Mouse (Mus musculus) megakaryocyte progenitor cell, adult 5-6 weeks (primary cell): ENCODE results near the gene Frmd7. TPM values are rescaled to one million over a fixed set of nuclear protein-coding genes. Genes with fewer than 3 reads are reported as not detected.
A peak's percentile ranks its signal among the peaks of the same experiment; 100 is the strongest.

Source experiments
- ATAC-seq: replicated peaks from 2 replicates; pipeline ENCODE4 v1.8.0; 2016; ENCODE audit warnings: mild to moderate bottlenecking, moderate TSS enrichment, inconsistent platforms; ENCODE audit not compliant: poor library complexity
- total RNA-seq, 2 experiments: library from RNA; stranded (forward) in 1 of 2; stranded (reverse) in 1 of 2; fragments of 157-497, 149-512 nt in 1 of 2; fragments of 200-1000 nt in 1 of 2; gene quantifications; 2 replicates each; pipeline versions ENCODE4 v1.2.3 to v1.2.4; 2015 to 2017

Gene Frmd7
- total RNA-seq (2015) = not detected in 2 replicates
- total RNA-seq (2017) = not detected in 2 replicates

DNA sequence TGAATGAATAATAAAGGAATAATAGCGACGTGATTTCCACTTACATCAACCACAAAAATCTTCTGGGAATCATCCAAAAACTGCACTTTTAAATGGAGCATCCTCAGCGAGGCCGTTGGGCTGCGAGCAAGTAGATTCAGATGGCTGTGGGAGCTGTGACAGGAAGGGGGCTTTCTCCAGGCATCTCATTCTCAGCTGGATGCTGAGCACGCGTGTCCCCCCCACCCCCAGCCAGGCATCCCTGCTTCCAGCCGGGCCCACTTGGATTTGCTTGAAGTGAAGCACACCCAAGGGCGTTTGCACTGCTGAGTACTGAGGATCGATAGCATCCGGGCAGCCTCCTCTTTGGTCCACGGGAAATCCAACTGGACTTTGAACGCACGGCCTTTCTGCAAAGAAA is at the start of gene Frmd7:
TSS of gene Frmd7 (minus strand) at position 101 of the 400 bp plus-strand sequence.
- no peak for ATAC-seq

DNA sequence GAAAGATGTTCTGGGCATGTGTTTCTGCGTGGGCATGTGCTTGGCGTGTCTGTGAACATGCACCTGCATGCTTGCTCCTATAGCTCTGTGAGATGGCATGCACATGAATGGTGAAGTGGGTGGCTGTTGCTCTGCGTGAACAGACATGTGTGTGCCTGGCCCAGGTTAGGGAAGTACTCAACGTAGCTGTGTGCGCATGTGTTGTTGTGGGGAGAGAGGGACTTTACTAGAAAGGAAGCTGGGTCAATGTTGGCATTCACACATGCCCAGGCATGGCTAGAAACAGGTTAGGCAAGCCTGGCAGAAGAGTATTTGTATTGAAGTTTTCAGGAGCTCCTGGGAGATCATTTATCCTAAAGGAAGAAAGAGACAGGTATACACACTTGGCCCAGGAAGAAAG is 48.8 kb upstream of the Frmd7 start:
- ATAC-seq = no peak

DNA sequence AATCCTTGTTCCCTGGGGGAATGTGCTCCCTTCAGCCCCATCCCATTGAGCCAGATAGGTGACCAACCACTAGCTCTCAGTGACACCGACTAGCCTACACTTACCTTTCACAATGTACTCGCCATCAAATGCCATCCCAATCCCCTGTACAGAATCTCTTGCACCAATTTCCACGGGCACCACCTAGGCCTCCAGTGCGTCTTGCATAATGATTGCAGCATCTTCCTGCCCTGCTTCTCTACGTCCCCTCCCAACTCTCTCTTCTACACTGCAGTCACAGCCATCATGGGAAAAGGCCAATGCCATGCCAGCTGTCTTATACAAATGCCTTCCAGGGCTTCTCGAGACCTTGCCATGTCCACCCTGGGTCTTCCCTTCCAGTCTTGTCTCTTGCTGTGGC is 47.4 kb upstream of the Frmd7 start:
- peak; percentile 83 for ATAC-seq

DNA sequence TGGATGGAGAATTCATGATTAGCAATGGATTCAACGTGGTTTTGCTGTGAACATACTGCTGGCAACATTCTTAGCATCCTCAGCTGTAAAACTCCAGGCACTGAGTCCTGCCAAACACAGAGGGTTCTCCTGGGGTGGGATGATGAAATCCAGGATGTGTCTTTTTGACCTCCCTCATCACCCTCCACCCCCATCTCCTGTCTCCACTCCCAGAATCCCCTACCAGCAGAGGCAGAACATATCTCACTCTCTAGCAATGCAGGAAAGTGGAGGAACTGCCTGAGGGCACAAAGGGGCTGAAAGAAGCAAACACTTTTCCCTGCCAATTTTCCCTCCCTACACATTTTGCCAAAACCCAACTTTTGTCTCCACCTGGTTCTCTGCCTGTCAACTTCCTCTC is 46.1 kb upstream of the Frmd7 start:
- ATAC-seq = no peak

DNA sequence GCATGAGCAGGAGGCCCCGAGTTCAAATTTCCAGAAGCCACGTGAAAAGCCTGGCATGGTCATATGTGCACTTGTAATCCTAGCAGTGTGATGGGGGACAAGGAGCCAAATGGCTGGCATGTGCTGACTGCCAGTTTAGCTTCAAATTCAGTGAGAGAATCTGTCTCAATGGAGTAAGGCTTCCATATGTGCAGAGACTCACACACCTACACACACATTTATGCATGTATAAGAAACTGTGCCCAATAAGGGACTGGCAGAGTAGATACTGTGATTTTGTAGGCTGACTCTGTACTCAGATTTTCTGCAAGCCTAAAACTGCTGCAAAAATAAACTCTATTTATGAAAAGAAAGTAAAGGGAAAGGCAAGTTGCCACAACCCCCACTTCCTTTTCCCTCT is 35.9 kb upstream of the Frmd7 start:
- no peak for ATAC-seq

DNA sequence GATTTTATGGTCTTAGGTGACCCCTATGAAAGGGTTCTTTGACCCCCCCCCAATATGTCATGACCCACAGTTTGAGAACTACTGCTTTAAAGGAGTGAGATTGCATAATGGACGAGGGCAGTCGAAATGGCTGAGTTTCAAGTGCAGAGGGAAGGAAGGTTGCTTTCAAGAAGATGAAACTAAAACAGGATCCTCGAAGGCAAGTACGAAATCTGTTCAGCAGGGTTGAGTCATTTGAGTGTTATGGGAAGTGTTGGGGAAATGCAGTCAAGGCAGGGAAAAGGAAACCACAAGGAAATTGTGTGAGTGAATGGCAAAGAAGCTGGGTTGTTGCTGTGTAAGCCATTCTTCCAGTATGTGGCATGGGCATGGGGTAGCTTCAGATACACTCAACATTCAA is 29.6 kb upstream of the Frmd7 start:
- peak; percentile 71 for ATAC-seq

DNA sequence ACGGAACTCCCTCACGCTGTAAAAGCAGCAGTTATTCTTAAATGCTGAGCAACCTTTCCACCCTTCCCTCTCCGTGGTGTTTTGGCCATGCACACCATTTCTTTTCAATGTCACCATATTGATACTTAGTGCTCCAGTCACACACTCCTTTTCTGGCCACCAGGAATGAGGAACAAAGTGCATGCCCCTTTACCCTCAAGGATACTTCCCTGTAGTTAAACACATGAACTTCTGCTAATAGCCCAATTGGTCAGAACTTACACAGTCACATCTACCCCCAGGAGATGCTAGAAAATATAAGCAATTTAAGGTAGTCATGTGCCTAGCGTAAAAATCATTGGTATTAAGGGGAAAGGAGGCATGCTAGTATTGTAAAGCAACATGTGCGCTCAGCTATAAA is 27.4 kb upstream of the Frmd7 start:
- ATAC-seq = peak; percentile 54

DNA sequence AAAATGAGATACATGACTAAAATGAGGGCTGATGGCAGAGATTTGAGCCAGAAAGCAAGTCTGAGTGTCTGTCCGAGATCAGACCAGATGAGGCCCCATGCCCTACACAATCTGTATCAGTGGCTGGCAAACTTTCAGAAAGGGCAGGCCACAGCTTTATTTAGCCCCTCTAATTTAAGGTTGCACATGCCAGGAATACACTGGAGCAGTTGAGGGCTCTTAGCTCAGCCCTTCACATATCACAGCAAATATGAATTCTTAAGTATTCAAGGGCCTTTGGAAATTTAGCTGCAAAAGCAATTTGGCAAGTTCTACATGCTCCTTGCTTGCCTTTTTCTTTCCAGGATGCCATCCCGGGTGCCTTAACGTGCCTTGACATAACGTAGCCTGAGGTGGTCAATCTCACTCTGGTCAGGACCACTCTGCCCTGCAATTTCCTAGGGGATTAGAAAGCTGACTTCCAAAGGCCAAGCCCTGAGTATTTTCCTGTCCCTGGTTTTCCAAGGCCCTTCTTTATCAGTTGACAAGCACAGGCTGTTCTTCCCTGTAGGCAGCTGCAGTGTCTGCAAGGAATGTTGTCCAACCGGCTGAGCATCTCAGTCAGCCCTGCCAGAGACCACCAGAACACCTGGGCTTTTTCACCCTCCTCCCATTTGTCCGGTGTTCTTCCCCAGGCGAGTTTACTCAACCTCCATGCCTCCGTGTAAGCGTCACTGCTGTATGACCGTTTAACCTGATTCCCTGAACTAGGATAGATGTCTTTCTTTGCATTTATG is 25.8 kb upstream of the Frmd7 start:
- no peak for ATAC-seq

DNA sequence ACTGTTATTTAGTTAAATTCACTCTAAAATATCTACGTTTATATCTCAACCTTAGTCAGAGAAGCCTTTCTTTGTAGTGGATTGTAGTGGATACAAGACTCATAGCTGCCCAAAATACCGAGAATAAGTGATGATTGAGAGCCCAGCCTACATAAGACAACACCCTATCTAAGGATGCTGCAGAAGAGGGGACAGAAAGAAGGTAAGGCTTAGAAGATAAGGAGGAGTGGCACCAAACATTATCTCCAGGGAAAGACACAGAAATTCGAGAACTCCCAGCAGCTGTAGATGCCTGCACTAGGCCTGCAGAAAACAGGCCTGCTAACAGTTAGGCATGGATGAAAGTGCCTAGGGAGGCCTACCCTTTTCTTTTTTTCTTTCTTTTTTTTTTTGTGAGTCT is 22.6 kb upstream of the Frmd7 start:
- 0 out of 2 replicates have a peak, but pooled peaks have one; percentile 29 for ATAC-seq

DNA sequence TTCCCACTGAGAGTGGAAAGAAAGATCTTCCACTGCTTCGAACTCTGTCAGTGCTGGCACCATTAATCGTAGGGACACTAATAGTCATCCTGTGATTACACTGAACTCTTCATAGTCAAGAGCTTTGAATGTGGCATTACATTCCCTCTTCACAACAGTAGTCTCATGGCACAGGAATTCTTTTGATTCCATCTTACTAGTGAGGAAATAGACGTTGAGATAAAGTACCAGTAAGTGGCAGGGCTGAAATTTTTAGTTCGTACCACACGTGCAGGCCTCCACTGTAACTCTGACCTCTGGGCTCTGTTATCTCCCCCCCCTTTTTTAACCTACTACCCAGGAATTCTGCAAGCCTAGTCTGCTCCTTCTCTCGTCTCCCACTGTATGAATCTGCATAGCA is 20.4 kb upstream of the Frmd7 start:
- ATAC-seq = no peak

DNA sequence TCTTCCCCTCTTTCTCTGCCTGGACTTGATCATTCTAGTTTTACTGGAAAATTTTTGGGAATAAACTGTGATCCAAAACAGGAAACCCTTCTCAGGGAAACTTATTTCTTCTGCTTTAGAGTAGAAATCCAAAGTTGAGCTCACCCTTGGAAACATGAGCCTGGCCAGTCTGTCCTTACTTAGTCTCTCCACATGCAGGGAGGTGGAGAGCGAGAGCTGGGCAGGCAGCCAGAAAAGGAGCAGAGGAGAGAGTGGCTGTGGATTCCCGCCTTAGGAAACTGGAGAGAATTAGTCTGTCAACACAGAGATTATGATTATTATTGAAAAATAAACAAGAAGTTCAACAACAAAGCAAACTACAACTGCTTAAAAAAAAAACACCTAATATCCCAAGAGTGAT is 6.1 kb upstream of the Frmd7 start:
- no peak for ATAC-seq

DNA sequence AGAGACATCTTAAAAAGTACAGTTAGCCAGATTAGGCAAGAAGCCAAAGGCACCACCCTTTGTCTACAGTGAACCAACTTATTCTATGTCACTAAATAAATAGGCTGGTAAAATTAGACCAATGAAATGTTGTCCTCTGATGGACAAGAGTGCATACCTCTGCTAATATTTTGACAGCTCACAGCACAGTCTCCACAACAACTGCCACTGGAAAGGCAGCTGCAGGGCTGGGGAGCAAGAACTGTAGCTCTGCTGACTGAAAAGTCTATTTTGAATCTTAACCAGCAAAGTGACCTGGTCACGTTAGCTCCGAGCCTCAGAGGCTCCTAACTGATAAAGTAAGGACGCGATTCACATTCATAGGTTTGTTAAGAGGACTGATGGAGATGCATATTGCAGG is 5.6 kb upstream of the Frmd7 start:
- ATAC-seq = no peak

DNA sequence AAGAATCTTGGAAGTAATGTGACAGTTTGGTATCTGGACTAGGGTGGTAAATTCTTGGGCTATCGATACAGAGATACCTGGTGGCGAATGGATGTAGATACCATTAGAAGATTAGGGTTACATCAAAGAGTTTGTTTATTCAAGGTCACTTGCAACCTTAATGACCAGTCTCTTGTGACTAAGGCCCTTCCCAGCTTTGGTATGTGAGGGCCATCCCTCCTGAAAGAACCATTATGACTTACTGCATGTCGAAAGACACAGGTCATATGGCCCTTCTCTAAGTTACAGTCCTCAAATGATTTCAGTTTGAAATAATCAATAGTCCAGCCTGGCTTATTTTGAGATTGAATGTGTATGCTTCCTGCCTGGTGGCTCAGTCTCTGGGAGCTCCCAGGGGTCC is 5.4 kb downstream of the Frmd7 start:
- ATAC-seq = no peak

DNA sequence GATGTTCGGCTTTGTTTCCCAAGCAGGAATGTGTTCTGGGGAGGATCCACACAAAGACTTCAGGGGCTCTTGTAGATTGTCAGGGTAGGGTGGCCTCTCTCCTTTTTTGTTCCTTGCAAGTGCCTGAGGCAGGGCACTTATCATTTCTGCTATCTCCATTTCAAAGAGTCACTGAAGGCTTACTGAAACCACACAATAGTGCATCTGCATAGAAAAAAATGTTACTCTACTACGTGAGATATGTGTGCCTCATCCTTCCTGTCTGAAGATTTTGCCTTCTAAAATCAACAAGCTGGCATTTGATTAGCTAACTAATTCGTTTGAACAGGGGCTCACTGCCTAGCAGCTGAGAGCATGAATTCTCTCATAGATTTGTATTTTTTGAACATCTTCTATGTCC is 12.2 kb downstream of the Frmd7 start:
- ATAC-seq = peak; percentile 34; the same call in 1 of the 2 replicates

DNA sequence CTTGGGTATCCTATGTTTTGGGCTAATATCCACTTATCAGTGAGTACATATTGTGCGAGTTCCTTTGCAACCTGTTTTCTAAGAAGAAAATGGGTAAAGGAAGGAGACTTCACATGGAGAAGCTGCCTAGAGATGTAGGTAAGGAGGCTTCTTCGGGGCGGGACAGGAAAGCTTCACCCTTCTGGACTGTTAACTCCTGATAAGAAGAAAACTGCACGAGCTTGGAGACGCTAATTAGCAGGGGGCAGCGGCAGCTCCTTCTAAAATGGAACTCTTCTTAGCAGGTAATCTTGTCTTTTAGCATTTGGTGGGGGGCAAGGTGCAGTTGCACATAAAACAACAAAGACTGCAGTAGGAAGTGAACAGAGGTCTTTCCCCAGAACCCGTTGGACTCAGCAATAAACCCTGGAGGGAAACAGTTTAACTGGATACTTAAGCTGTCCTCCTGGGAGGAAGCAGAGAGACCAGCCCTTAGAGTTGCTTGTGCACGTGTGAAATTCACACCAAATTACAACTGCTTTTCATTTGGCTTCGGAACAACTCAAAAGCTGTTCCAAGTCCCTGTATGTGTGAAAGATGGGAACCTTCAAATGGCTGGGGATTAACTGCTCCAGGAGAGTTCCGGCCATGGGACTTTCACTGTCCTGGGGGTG is 15.5 kb downstream of the Frmd7 start:
- peak; percentile 64 for ATAC-seq

DNA sequence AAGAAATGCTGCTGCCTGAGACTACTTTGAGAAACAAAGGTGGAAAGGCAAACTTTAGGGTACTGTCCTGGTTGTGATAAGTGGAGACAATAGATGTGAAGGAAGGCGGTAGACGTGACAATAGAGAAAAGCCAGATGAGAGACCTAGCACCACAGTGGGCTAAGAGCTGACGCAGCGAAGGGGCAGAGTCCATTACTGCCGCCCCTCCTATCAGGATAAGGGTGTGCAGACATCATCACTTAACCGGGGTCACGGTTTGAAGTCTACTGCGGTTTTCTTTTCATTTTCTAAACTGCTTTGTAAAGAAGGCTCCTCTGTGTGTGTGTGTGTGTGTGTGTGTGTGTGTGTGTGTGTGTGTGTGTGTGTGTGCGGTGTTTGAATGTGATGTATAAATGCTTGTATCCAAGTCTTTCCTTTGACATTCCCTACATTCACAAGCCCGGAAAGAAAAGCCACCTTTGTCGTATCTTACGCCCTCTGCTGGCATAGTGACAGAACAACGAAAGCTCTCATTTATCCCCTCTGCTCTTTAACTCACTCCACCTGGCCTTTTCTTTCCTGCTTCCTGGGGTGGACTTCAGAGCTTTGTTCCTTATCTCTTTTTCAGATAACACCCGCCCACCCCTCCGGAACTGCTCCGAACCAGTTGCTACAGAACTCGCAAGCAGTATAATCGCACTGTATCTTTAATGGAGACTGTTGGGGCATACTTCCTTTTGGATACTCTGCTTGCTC is 17.7 kb downstream of the Frmd7 start:
- peak; percentile 69; the same call in 1 of the 2 replicates for ATAC-seq

DNA sequence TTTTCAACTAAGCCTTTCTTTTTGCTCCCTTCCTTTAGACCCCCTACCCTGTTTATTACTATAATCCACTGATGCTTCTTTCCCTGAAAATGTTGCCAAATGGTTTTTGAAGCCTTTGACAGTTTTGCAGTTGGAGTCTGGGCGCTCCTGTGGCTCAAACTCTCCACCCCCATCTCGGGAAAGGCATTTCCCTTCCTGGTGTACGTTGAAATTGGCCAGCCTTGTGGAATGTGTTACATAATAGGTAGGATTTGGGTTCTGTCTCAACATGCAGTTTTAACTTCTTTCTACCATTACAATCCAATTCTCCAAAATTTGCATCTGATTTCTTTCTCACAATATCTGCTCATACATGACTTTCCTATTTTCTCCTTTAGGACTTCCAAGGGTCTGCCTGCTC is 23.8 kb downstream of the Frmd7 start:
- ATAC-seq = no peak

DNA sequence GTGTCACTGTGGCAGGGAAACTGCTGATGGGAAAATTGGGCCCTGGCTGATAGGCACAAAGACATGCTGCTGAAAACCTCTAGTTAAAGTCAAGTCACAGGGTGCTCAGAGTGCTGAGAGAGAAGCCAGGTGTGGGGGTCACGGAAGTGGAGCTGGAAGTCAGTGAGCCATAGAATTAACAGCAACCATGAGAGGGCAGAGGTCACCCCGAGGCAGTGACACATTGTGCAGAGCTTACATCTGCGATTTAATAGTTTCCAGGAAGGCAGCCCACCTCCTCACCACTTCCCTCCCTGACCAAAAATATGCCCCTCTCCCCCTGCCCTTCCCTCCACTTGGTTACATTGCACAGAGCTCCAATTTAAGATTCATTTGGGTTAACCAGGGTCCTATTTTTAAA is 25.1 kb downstream of the Frmd7 start:
- ATAC-seq = no peak

DNA sequence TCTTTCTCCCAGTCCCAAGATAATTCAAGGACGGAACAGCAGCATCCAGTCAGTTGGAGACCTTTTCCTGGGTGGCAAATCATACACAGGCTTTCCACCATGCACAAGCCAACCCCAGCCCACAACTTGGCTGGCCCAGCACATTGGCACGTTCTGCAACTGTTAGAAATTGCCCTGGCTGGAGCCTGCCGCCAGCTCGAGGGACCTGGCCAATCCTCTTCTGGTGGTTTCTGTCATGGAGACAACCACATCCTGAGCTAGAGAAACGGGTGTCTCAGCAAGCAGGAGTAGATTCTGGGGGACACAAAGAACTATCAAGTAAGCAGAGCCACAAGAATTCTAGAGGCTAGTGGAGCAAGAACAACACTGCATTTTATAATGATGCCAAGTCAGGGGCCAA is 32.6 kb downstream of the Frmd7 start:
- ATAC-seq = no peak

DNA sequence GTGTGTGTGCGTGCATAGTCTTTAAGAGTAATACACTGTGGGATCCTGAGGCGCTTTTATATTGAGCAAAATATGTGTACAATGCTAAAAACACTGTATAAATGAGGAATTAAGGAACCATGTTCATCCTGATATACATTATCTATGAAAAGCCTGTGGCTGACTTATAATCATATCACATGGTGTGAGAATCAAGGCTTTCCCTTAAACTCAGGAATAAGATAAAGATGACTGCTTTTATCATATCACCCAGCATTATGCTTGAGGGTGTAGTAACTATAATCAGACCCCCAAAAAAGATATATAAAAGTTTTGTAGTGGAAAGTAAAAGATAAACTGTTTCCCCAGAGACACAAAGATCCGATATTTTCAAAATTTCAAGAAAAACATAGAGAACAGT is 39.0 kb downstream of the Frmd7 start:
- ATAC-seq = no peak

DNA sequence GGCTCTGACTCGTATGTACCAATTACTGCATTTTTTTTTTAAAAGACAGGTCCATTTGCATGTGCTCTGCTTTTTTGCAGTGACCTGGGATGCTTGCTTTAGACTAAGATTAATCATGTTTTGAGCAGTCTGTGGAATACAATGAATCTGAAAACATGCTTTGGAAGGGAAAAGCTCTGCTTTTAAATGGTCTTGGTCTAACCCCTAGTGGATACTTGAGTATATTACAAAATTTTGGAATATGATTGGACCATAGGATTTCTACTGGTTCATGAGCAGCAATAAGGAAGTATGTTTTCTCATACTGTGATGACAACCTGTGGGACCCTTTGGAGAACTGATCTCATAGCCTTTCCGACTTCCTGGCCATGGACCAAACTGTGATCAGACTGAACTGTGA is 54.5 kb downstream of the Frmd7 start:
- ATAC-seq = 0 out of 2 replicates have a peak, but pooled peaks have one; percentile 34
